Mouse (Mus musculus): ENCODE results near the gene Rpusd1.

- no peak for TF ChIP-seq POLR2A (IDR thresholded peaks at IDR 0.05; ENCODE audit: control insufficient read depth in 1 of 2, insufficient read depth in 1 of 2, low read depth in 1 of 2, low read length in 2 of 2, poor library complexity in 1 of 2)
- no peak for TF ChIP-seq CTCF (IDR thresholded peaks at IDR 0.05 in 2 of 3, conservative IDR thresholded peaks at IDR 0.05 in 1 of 3; ENCODE audit: control insufficient read depth in 1 of 3, insufficient read depth in 1 of 3, low read depth in 2 of 3, low read length in 3 of 3, poor library complexity in 1 of 3, severe bottlenecking in 1 of 3)
- no peak for TF ChIP-seq TAL1 (IDR thresholded peaks at IDR 0.05; ENCODE audit: low read length)
- TF ChIP-seq USF1 (IDR thresholded peaks at IDR 0.05; ENCODE audit: low read depth, low read length) = no peak
- TF ChIP-seq POLR2AphosphoS2 (IDR thresholded peaks at IDR 0.05; ENCODE audit: low read length) = no peak
These were observed 27.6 kb downstream of the Rpusd1 start for GRCm38 (mm10) chr17:25755086-25755485.

Data from MEL (cell line).